Mouse (Mus musculus): Measurements from ENCODE around the gene Gm21887.
"Not testable (repeated sequence)": the region's sequence is repeated elsewhere in the genome, so short reads cannot be mapped to it uniquely, and the experiment has no call there.

GRCm38 (mm10) chrX:169989219-169989595 lies 20.3 kb upstream of the Gm21887 start:
- TF ChIP-seq POLR2A (IDR thresholded peaks at IDR 0.05; ENCODE audit: low read depth, low read length); CTCF (IDR thresholded peaks at IDR 0.05; ENCODE audit: extremely low read depth, insufficient read length, insufficient replicate concordance, low read depth, low read length): not testable (repeated sequence)
